Mouse (Mus musculus) gastrocnemius, postnatal 36 days (tissue): Measurements from ENCODE around the gene Pvalb. TPM values are rescaled to one million over a fixed set of nuclear protein-coding genes. Genes with fewer than 3 reads are reported as not detected.

Experiments
- DNase-seq, 2 experiments: peaks; one replicate each; pipeline ENCODE4 v3.0.0; 2022
- intact Hi-C: fragments of 180-260 bp; cut with DNase I; formaldehyde crosslinking; loops from one replicate; pipeline ENCODE4 v1.15.1; 2025
- total RNA-seq, 2 experiments: library from RNA; stranded (reverse); gene quantifications; 2 replicates each; pipeline ENCODE4 v1.2.3; 2021

Pvalb gene
- total RNA-seq, 2 experiments from 2014 or later: 16,417 to 20,637 TPM

DNA sequence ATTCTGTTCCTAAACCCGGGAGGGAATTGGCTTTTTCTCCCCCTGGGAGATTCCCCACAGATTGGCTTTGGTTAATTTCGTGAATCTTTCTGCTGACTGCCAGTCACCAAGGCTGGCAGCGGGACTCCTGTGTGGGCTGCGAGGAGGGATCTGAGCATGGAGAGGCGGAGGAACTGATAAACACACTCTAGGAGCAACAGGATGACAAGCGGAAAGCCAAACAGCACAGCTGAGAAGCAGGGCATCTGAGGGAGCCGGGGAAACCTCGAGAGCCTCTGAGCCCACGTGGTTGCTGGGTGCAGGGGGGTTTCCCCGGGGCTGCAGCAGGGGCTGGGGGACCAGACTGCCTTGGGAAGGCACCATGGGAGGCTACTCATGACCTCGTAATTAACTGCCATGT, 36.6 kb downstream of the Pvalb start:
- no peak for DNase-seq
- intact Hi-C loops: no loop called here

DNA sequence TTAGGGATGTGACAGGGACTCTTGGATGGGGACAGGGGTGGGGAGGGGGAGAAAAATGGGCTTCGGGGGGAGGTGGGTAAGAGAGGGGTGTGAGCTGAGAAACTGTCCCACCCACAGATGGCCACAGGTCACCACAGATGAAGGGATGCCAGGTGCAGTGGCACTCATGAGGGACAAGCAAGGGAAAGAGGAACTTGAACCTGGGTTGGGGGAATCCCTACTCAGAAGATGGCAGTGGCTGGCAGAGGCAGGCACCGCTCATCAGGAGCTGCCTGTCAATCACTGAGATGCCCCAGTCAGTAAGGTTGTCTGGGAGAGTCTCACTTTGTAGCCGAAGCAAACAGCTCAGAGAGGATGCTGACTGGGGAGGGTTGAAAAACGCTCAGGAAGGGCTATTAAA, 40.9 kb downstream of the Pvalb start:
- intact Hi-C loops: no loop called here
- DNase-seq: no peak

DNA sequence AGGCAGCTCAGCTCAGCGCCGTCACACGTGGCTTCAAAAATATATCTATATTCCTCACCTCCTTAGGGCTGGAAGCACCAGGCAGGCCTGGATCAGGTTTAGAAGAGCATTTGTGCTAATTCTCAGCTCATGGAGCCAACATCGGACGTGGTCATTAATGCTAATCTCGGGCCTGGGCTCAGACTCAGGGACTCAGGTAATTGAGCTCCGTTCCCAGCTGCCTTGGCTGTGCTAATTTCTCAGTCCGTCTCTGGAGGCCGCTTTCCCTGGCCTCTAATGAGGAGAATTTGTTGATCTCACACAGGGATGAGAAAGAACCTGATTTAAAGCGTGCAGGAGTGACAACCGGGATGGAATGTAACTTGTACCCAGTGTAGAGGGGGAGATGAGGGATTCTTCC, 41.7 kb downstream of the Pvalb start:
- DNase-seq: no peak
- intact Hi-C loops: no loop called here

DNA sequence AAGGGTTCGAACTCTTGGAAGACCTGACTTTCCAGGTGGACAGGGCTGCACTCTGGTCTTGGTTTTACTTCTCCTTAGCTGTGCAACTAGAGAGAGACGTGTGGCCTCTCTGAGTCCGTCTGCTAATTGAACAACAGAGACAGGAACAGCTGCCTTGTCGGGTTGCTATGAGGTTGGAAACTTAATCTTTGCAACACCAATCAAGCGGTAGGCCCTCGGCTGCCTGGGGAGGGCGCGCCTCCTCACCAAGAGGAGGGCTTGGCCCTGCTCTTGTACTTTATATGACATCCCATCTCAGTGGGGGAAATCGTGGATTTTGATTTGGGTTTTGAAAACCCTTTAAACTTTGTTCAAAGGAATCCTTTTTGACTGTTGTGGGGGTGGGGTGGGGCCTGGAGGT, 44.3 kb downstream of the Pvalb start:
- intact Hi-C loops: no loop called here
- DNase-seq: no peak

DNA sequence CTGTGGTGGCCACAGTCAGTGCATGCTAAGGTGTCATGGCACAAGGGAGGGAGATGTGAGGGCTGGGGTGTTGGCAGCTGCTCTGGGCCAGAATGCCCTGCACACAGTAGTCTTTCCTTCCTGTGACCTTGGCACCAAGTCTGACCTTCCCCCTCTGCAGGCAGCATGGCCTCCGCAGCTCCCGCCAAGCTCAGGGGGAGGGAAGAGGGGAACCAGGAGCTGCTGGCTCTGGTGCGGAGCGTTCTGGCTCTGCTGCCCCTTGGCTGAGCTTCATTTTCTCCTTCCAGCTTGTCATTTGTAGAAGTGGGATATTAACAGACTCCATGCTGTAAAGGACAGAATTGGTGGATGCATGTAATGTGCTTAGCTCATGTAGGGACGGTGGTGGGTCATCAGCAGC, 47.9 kb downstream of the Pvalb start:
- intact Hi-C loops: loop anchor here (10.0 kb wide), 1 partner anchor 174 kb away; no protein-coding TSS in a partner anchor
- no peak for DNase-seq

DNA sequence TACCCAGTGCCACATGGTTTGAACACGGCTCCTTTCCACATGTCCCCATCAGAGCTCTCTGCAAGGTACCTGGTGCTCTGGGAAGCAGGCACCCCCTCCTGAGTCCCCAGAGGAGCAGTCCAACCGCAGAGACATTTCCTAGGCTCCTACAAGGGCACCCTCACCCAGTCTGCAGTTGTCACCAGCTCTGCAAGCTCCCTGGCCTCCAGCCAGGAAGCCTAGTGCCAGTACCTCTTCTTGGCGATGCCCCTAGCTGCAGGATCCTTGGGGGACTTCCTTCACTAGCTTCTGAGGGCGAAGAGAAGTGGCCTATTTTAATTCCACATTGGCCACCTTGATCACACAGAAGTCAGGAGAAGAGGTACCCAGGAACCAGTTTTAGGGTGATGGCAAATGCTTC, 48.4 kb downstream of the Pvalb start:
- DNase-seq: no peak
- intact Hi-C loops: loop anchor here (10.0 kb wide), 1 partner anchor 173 kb away; no protein-coding TSS in a partner anchor

DNA sequence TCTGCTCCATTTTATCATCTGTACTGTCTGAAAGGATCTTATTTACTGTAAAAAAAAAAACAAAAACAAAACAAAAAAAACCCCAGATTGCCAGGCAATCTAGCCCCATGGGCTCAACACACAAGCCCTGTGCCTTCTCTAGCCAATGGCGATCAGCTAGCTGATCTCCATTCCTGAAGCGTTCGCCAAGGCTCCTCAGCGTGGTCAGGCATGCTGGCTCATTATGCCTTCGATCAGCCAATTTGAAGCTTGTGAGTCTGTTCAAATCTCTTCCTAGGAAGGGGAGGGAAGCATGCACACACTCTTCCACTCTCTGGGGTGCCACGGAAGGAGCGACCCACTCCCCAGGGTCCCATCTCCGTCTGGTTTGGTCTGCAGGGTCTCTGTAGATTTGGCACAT, 48.9 kb downstream of the Pvalb start:
- intact Hi-C loops: loop anchor here (10.0 kb wide), 1 partner anchor 173 kb away; no protein-coding TSS in a partner anchor
- DNase-seq: no peak

DNA sequence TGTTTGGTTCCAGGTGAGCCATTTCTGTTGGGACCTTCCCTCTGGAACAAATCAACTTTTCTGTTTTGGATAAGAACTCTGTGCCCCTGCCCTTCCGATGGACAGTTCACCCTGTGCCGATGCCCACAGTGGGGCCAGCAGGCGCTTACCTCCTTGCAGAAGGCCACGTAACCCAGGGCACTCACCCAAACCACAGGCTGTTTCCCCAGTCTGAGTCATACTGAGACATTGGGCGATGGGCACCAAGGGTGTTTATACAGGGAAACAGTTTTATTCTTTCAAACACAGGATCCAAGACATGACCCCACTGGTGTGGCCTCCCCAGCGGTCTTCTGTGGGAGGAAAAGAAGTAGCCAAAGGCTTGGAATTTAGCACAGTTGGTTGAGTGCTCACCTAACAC, 50.8 kb downstream of the Pvalb start:
- intact Hi-C loops: loop anchor here (10.0 kb wide), 1 partner anchor 171 kb away; no protein-coding TSS in a partner anchor
- DNase-seq: no peak

DNA sequence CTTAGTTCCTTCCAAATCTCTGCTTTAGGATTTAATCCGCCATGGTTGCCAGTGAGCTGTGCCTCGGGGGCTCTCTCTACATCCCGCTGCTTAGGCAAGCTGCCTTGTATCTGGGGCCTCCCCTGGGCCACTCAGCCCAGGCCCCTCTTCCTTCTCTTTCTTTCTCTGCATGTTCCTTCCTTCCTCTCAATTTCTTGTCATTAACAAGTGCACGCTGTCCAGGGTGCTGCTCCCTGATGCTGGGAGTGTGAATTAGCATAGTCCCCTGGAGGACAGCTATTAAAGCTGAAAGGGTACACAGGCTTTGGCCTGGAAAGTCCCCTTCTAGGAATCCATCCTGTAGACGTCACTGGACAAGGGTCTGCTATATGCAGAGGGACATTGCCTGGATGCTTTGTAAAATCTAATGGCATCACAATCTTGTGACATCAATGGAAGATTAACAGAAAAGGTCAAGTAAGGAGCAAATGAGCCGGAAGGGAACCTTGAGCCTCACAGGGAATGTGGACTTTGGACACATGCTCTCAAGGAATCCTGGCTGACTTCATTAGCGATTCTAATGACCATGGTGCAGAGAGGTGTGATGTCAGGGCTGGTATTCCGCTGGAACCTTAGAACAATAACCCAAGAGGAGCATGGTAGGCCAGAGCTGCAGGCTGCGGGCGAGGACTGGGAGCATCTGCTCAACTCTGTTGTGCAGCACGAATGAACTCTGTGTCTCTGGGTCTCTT, 53.0 kb downstream of the Pvalb start:
- no peak for DNase-seq
- intact Hi-C loops: loop anchor here (10.0 kb wide), 1 partner anchor 168 kb away; no protein-coding TSS in a partner anchor

DNA sequence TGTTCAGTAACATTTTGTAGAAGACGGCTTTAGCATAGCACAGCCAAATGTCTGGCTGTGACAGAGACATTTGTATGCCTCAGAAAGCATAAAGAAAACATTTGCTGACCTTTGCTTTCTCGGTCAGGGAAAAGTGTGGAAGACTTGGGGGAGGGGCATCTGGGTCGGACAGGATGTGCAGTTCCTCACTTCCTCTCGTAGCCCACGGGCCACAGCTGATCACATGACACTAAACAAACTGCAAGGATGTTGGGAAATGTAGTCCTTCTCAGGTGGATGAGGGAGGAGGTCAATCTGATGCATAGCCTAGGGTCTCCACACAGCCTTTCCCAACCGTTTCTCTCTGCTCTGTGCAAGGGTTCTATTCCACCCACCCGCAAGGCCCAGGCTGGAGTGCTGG, 57.6 kb downstream of the Pvalb start:
- intact Hi-C loops: no loop called here
- DNase-seq: no peak

Other genes starting within 250 kb of the Pvalb start
- under 1 TPM; 0.64 to 0.87 TPM for gene Foxred2, start 249.7 kb downstream of the Pvalb start, total RNA-seq
- gene Eif3d, start 235.6 kb downstream of the Pvalb start, total RNA-seq: 10 to 100 TPM; 52.9 to 53.9 TPM
- gene Cacng2, start 86.4 kb downstream of the Pvalb start, total RNA-seq: not detected
- 10 to 100 TPM; 18.0 to 27.2 TPM for gene Ift27, start 32.3 kb downstream of the Pvalb start, total RNA-seq
- gene Ncf4, start 38.4 kb upstream of the Pvalb start, total RNA-seq: 1 to 10 TPM in 1 of 2 experiments, under 1 TPM in 1; 0.91 to 1.2 TPM
- gene Csf2rb2, start 99.3 kb upstream of the Pvalb start, total RNA-seq: under 1 TPM; 0.31 to 0.44 TPM
- gene Csf2rb, start 119.4 kb upstream of the Pvalb start, total RNA-seq: 1 to 10 TPM in 1 of 2 experiments, under 1 TPM in 1; 0.69 to 1.2 TPM
- not detected for gene Tex33, start 189.5 kb upstream of the Pvalb start, total RNA-seq
- 10 to 100 TPM; 22.1 to 24.1 TPM for gene Tst, start 199.5 kb upstream of the Pvalb start, total RNA-seq
- gene Mpst, start 200.0 kb upstream of the Pvalb start, total RNA-seq: 10 to 100 TPM; 55.3 to 59.5 TPM
- 10 to 100 TPM; 14.2 to 15.9 TPM for gene Kctd17, start 222.2 kb upstream of the Pvalb start, total RNA-seq